Mouse (Mus musculus) liver, embryonic 14.5 days (tissue): ENCODE measurements at regions not wholly inside any gene's neighbourhood (a gene's known extent, or its start where the extent isn't known, plus 50 kb on each side); places are given as distances from the start of the nearest gene placed in this dataset.
A peak's percentile ranks its signal among the peaks of the same experiment; 100 is the strongest.

Source experiments
- ATAC-seq: fragments of 200-750 bp; cut with Nextera tagmentation; 2 replicates; pipeline ENCODE4 v1.8.0; 2017; ENCODE audit warnings: moderate number of reproducible peaks, mild to moderate bottlenecking, moderate library complexity; ENCODE audit not compliant: insufficient read depth
- DNase-seq, 3 experiments: peaks; one replicate each; pipeline ENCODE4 v3.0.0-alpha.2; 2012 to 2013; ENCODE audit warnings: low read depth in 3 of 3, low spot score in 3 of 3
- H3K27ac ChIP-seq: fragments of 300-500 bp; sonication (generic); 2 replicates; pipeline ENCODE4 v1.5.1; 2014; ENCODE audit warnings: moderate library complexity, mild to moderate bottlenecking, control low read depth, inconsistent platforms
- H3K27me3 ChIP-seq: fragments of 300-500 bp; sonication (generic); 2 replicates; pipeline ENCODE4 v1.6.1; 2014; ENCODE audit warnings: mild to moderate bottlenecking, low read length, moderate library complexity; ENCODE audit not compliant: control insufficient read depth, insufficient read depth
- H3K36me3 ChIP-seq: fragments of 300-500 bp; sonication (generic); replicated peaks from 2 replicates; pipeline ENCODE4 v1.6.1; 2014; ENCODE audit warnings: low read depth; ENCODE audit not compliant: control insufficient read depth, insufficient read depth
- H3K4me1 ChIP-seq, 2 experiments: fragments of 200-500 bp in 1 of 2; fragments of 300-500 bp in 1 of 2; sonication (generic) in 1 of 2; replicated peaks; 2 replicates each; pipeline ENCODE4 v1.6.1; 2012 to 2014; ENCODE audit warnings: antibody characterized with exemption in 1 of 2, inconsistent platforms in 1 of 2, low read length in 1 of 2; ENCODE audit not compliant: control insufficient read depth in 2 of 2, insufficient read depth in 2 of 2
- H3K4me2 ChIP-seq: fragments of 300-500 bp; sonication (generic); 2 replicates; pipeline ENCODE4 v1.6.1; 2014; ENCODE audit warnings: low read depth, mild to moderate bottlenecking, control low read depth, moderate library complexity
- H3K4me3 ChIP-seq, 2 experiments: fragments of 200-500 bp in 1 of 2; fragments of 300-500 bp in 1 of 2; sonication (generic) in 1 of 2; 2 replicates each; pipeline ENCODE4 v1.5.1; 2012 to 2014; ENCODE audit warnings: low read depth in 2 of 2, low read length in 2 of 2, mild to moderate bottlenecking in 2 of 2, control low read depth in 1 of 2, inconsistent platforms in 1 of 2, moderate library complexity in 1 of 2; ENCODE audit not compliant: insufficient read depth in 1 of 2
- H3K9ac ChIP-seq: fragments of 300-500 bp; sonication (generic); replicated peaks from 2 replicates; pipeline ENCODE4 v1.6.1; 2014; ENCODE audit warnings: mild to moderate bottlenecking, control low read depth, moderate library complexity
- H3K9me3 ChIP-seq: fragments of 300-500 bp; sonication (generic); 2 replicates; pipeline ENCODE4 v1.6.1; 2016; ENCODE audit warnings: low read length, mixed read lengths; ENCODE audit not compliant: control insufficient read depth
- CTCF ChIP-seq: IDR thresholded peaks from 2 replicates; pipeline ENCODE4 v1.5.1; 2016; ENCODE audit warnings: antibody characterized with exemption, low read depth, control low read depth
- EP300 ChIP-seq: IDR thresholded peaks from 2 replicates; pipeline ENCODE4 v1.6.1; 2016; ENCODE audit warnings: antibody characterized with exemption, low read depth
- whole genome bisulfite sequencing: fragments of 180-500 bp; shearing (Covaris S2); extraction: QIAGEN DNeasy Blood & Tissue Kit; methylation state at CpG from one replicate; pipeline ENCODE4 v1.1.7; 2014; ENCODE audit not compliant: insufficient replicate concordance; 5-methylcytosine and 5-hydroxymethylcytosine counted together

GRCm38 (mm10) chr14:86470462-86470861, 670.6 kb downstream of the Diaph3 start:
- 38% methylated on average over 4 of the region's 4 CpGs for WGBS
- TF ChIP-seq CTCF (no peak), EP300 (no peak)

GRCm38 (mm10) chr14:86467886-86468463, 673.1 kb downstream of the Diaph3 start:
- TF ChIP-seq CTCF (no peak), EP300 (no peak)
- ATAC-seq (no peak), DNase-seq (no peak)
- no peak overlapping the region for H3K4me3 ChIP-seq
- no peak overlapping the region for H3K9ac ChIP-seq
- WGBS, result 49% methylated on average over 8 of the region's 8 CpGs
- H3K36me3 ChIP-seq, result no peaks in the 10 kb centered on the region
- H3K9me3 ChIP-seq, result no peaks in the 10 kb centered on the region
- H3K4me2 ChIP-seq, result no peak overlapping the region
- H3K27ac ChIP-seq, result no peak overlapping the region
- H3K4me1 ChIP-seq, result 0 out of 4 replicates have a peak, but pooled peaks cover 0 to 3% of the 10 kb centered on the region in 2 experiments
- H3K27me3 ChIP-seq, result no peaks in the 10 kb centered on the region

More at GRCm38 (mm10) chr14:86470462-86470861, 670.6 kb downstream of the Diaph3 start:
- no peak overlapping the region for H3K4me2 ChIP-seq
- no peaks in the 10 kb centered on the region for H3K36me3 ChIP-seq
- ATAC-seq (no peak), DNase-seq (no peak)
- H3K9me3 ChIP-seq, result no peaks in the 10 kb centered on the region
- H3K9ac ChIP-seq, result no peak overlapping the region
- no peak overlapping the region for H3K27ac ChIP-seq
- no peaks in the 10 kb centered on the region for H3K27me3 ChIP-seq
- 0 out of 4 replicates have a peak, but pooled peaks cover 0 to 3% of the 10 kb centered on the region in 2 experiments for H3K4me1 ChIP-seq
- H3K4me3 ChIP-seq, result no peak overlapping the region

GRCm38 (mm10) chr14:86463388-86463787, 677.6 kb downstream of the Diaph3 start:
- Histone ChIP-seq H3K9me3 (no peaks in the 10 kb centered on the region), H3K4me1 (no peaks in the 10 kb centered on the region), H3K4me2 (no peak overlapping the region), H3K27me3 (no peaks in the 10 kb centered on the region), H3K36me3 (no peaks in the 10 kb centered on the region), H3K9ac (no peak overlapping the region), H3K4me3 (no peak overlapping the region), H3K27ac (no peak overlapping the region)
- no peak for TF ChIP-seq EP300
- no peak for TF ChIP-seq CTCF
- WGBS, result 68% methylated on average over 2 of the region's 2 CpGs
- DNase-seq (no peak), ATAC-seq (no peak)

DNA sequence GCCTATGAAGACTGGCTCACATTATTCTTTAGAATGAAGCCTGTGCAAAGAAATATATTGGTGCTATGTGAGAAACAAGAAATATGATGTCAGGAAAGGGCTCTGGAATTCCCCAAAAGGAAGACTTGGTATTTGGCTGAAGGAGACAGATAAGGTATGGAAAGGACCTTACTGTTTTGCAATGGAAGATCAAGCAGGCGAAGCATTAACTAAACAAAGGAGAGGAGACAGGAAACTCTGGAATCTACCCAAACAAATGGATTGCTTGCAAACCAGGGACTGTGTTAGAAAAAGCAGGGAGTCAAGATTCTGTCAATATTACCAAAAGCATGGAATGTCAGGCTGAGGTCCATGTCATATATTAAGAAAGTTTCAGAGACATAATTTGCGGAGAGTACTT, 687.9 kb downstream of the Diaph3 start:
- 45% methylated on average over 2 of the region's 2 CpGs for WGBS
- no peak for ATAC-seq
- H3K4me2 ChIP-seq, result no peak overlapping the region
- no peaks in the 10 kb centered on the region for H3K36me3 ChIP-seq
- no peak overlapping the region for H3K27ac ChIP-seq
- H3K4me1 ChIP-seq, result no peaks in the 10 kb centered on the region
- H3K9ac ChIP-seq, result no peak overlapping the region
- H3K27me3 ChIP-seq, result no peaks in the 10 kb centered on the region
- TF ChIP-seq CTCF (no peak), EP300 (no peak)
- no peak overlapping the region for H3K4me3 ChIP-seq
- DNase-seq, result no peak
- H3K9me3 ChIP-seq, result no peaks in the 10 kb centered on the region

DNA sequence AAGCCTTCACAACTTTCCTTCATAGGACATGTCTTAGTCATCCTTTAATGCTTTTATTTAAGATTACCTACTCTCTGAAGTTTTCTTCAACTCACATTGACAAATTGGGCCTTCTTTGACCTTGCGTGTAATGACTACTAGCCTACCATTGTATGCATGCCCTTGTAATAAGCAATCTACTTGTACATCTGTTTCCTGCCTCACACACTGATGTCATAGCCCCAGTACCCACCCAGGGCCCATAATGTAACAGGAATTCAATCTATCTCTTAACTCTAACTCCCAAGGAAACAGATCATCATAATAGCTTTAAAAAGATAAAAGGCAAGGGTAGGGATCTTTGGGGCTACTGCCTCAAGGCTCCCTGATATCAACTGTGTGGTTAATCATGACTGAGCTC, 690.4 kb downstream of the Diaph3 start:
- Histone ChIP-seq H3K27ac (no peak overlapping the region), H3K4me3 (no peak overlapping the region), H3K27me3 (no peaks in the 10 kb centered on the region), H3K36me3 (no peaks in the 10 kb centered on the region), H3K4me2 (no peak overlapping the region), H3K4me1 (no peaks in the 10 kb centered on the region), H3K9me3 (no peaks in the 10 kb centered on the region), H3K9ac (no peak overlapping the region)
- DNase-seq, result no peak
- ATAC-seq, result no peak
- TF ChIP-seq EP300 (0 out of 2 replicates have a peak, but pooled peaks have one; percentile 7), CTCF (no peak)
- 57% methylated on average over 1 of the region's 1 CpGs for WGBS
